Mouse (Mus musculus) myocyte (in vitro differentiated cells): Measurements from ENCODE around the gene Ctsj.

ENCODE experiments used
- CEBPB ChIP-seq: IDR thresholded peaks from 2 replicates; pipeline ENCODE4 v1.6.1; 2011; ENCODE audit warnings: mild to moderate bottlenecking, moderate library complexity; ENCODE audit not compliant: poor library complexity, insufficient read depth, severe bottlenecking
- MAX ChIP-seq: IDR thresholded peaks from one replicate; pipeline ENCODE4 v1.6.1; 2011; ENCODE audit warnings: low read depth, mild to moderate bottlenecking, control low read depth
- MYOD1 ChIP-seq, 3 experiments: IDR thresholded peaks; one replicate each; pipeline ENCODE4 v1.6.1; 2011; ENCODE audit warnings: control low read depth in 2 of 3, low read depth in 2 of 3, mild to moderate bottlenecking in 2 of 3, moderate library complexity in 1 of 3; ENCODE audit not compliant: insufficient read length in 2 of 3, control insufficient read depth in 1 of 3
- MYOG ChIP-seq, 3 experiments: IDR thresholded peaks; one replicate each; pipeline ENCODE4 v1.6.1; 2011; ENCODE audit warnings: control low read depth in 2 of 3, low read depth in 2 of 3, mild to moderate bottlenecking in 2 of 3; ENCODE audit not compliant: insufficient read length in 2 of 3, control insufficient read depth in 1 of 3, insufficient read depth in 1 of 3
- POLR2A ChIP-seq: IDR thresholded peaks from one replicate; pipeline ENCODE4 v1.6.1; 2011; ENCODE audit warnings: low read depth, mild to moderate bottlenecking, control low read depth, moderate library complexity; ENCODE audit not compliant: insufficient read length
- POLR2AphosphoS2 ChIP-seq: IDR thresholded peaks from one replicate; pipeline ENCODE4 v1.6.1; 2011; ENCODE audit warnings: low read depth, control low read depth; ENCODE audit not compliant: insufficient read length
- REST ChIP-seq: IDR thresholded peaks from one replicate; pipeline ENCODE4 v1.6.1; 2011; ENCODE audit warnings: mild to moderate bottlenecking, control low read depth, moderate library complexity; ENCODE audit not compliant: insufficient read depth, insufficient read length
- SRF ChIP-seq: IDR thresholded peaks from one replicate; pipeline ENCODE4 v1.6.1; 2011; ENCODE audit warnings: low read depth; ENCODE audit not compliant: control insufficient read depth, insufficient read length
- TCF12 ChIP-seq: IDR thresholded peaks from one replicate; pipeline ENCODE4 v1.6.1; 2011; ENCODE audit warnings: mild to moderate bottlenecking, control low read depth; ENCODE audit not compliant: poor library complexity, insufficient read depth, severe bottlenecking
- TCF3 ChIP-seq: IDR thresholded peaks from one replicate; pipeline ENCODE4 v1.6.1; 2011; ENCODE audit warnings: low read depth, control low read depth; ENCODE audit not compliant: insufficient read length
- USF1 ChIP-seq: IDR thresholded peaks from one replicate; pipeline ENCODE4 v1.6.1; 2011; ENCODE audit warnings: low read depth, mild to moderate bottlenecking, control low read depth, moderate library complexity

- TF ChIP-seq POLR2A, result no peak
- no peak for TF ChIP-seq POLR2AphosphoS2
- no peak for TF ChIP-seq REST
- TF ChIP-seq MYOG (IDR thresholded peaks at IDR 0.05; ENCODE audit: control insufficient read depth in 1 of 3, insufficient read depth in 1 of 3, insufficient read length in 2 of 3, low read depth in 2 of 3), result no peak
- no peak for TF ChIP-seq USF1
- no peak for TF ChIP-seq TCF12
- TF ChIP-seq MYOD1 (IDR thresholded peaks at IDR 0.05; ENCODE audit: control insufficient read depth in 1 of 3, insufficient read length in 2 of 3, low read depth in 2 of 3), result no peak
- TF ChIP-seq TCF3, result no peak
- TF ChIP-seq MAX, result no peak
- no peak for TF ChIP-seq SRF
- TF ChIP-seq CEBPB, result no peak
These were observed at the start of gene Ctsj for GRCm38 (mm10) chr13:61005859-61006258.
